Mouse (Mus musculus): ENCODE measurements at regions not wholly inside any gene's neighbourhood (a gene's known extent, or its start where the extent isn't known, plus 50 kb on each side); places are given as distances from the start of the nearest gene placed in this dataset.

GRCm38 (mm10) chr4:125208136-125208915 is 80.7 kb upstream of the Zc3h12a start:
- TF ChIP-seq CTCF (conservative IDR thresholded peaks at IDR 0.05; ENCODE audit: low read length) (no peak), NANOG (IDR thresholded peaks at IDR 0.05; ENCODE audit: borderline replicate concordance, low read length) (no peak), POU5F1 (IDR thresholded peaks at IDR 0.05; ENCODE audit: borderline replicate concordance, low read length) (no peak)

Measured in E14TG2a.4 (cell line).